Mouse (Mus musculus) activated CD4-positive, CD25-positive, alpha-beta regulatory T cell (primary cell): ENCODE data around the gene Stub1. TPM values are rescaled to one million over a fixed set of nuclear protein-coding genes. Genes with fewer than 3 reads are reported as not detected.

Source experiments
- polyA plus RNA-seq, 2 experiments: library from polyadenylated mRNA; unstranded; fragments of 100-300 nt; shearing (Covaris generic); gene quantifications; one replicate each; pipeline ENCODE4 v1.2.1; 2017

Gene Stub1
- polyA plus RNA-seq, 2 experiments from 2014 or later: 130 TPM

Other genes with a start within 250 kb of the Stub1 start
- not detected for gene Gng13, start 116.2 kb downstream of the Stub1 start, polyA plus RNA-seq
- gene Chtf18, start 106.0 kb downstream of the Stub1 start, polyA plus RNA-seq: 1 to 10 TPM; 5.2 to 5.4 TPM
- 10 to 100 TPM; 15.3 to 15.4 TPM for gene Rpusd1, start 105.7 kb downstream of the Stub1 start, polyA plus RNA-seq
- gene Mslnl, start 97.4 kb downstream of the Stub1 start, polyA plus RNA-seq: not detected
- gene Msln, start 79.0 kb downstream of the Stub1 start, polyA plus RNA-seq: under 1 TPM in 1 of 2 experiments, not detected in 1; 0.26 TPM
- gene Narfl, start 59.6 kb downstream of the Stub1 start, polyA plus RNA-seq: 10 to 100 TPM; 18.7 to 25.8 TPM
- gene Haghl, start 47.7 kb downstream of the Stub1 start, polyA plus RNA-seq: 10 to 100 TPM; 46.8 to 50.3 TPM
- gene Ccdc78, start 46.8 kb downstream of the Stub1 start, polyA plus RNA-seq: under 1 TPM; 0.59 to 0.72 TPM
- gene Fam173a, start 40.5 kb downstream of the Stub1 start, polyA plus RNA-seq: 100 to 1,000 TPM; 177 to 212 TPM
- 1 to 10 TPM in 1 of 2 experiments, not detected in 1; 1.1 TPM for gene AC134908.4, start 37.7 kb downstream of the Stub1 start, polyA plus RNA-seq
- gene Metrn, start 36.3 kb downstream of the Stub1 start, polyA plus RNA-seq: 10 to 100 TPM; 37.5 to 46.1 TPM
- not detected for gene Fbxl16, start 24.3 kb downstream of the Stub1 start, polyA plus RNA-seq
- gene Wdr24, start 9.8 kb downstream of the Stub1 start, polyA plus RNA-seq: 10 to 100 TPM; 22.8 to 29.5 TPM
- 10 to 100 TPM; 16.2 to 25.7 TPM for gene Jmjd8, start 4.5 kb downstream of the Stub1 start, polyA plus RNA-seq
- 1 to 10 TPM; 1.5 to 3.3 TPM for gene Rhbdl1, start 3.9 kb upstream of the Stub1 start, polyA plus RNA-seq
- 1 to 10 TPM; 2.5 to 3.2 TPM for gene Gm20683, start 8.4 kb upstream of the Stub1 start, polyA plus RNA-seq
- gene Rhot2, start 11.4 kb upstream of the Stub1 start, polyA plus RNA-seq: 10 to 100 TPM; 32.6 to 40.3 TPM
- gene Wdr90, start 28.1 kb upstream of the Stub1 start, polyA plus RNA-seq: 10 to 100 TPM in 1 of 2 experiments, 1 to 10 TPM in 1; 5.7 to 11.5 TPM
- 1 to 10 TPM; 4.5 to 5.5 TPM for gene Mcrip2, start 35.4 kb upstream of the Stub1 start, polyA plus RNA-seq
- gene Mettl26, start 41.7 kb upstream of the Stub1 start, polyA plus RNA-seq: 100 to 1,000 TPM in 1 of 2 experiments, 10 to 100 TPM in 1; 82.0 to 102 TPM
- gene Wfikkn1, start 47.5 kb upstream of the Stub1 start, polyA plus RNA-seq: 1 to 10 TPM; 1.5 to 1.9 TPM
- gene Rab40c, start 86.3 kb upstream of the Stub1 start, polyA plus RNA-seq: 10 to 100 TPM; 15.4 to 25.0 TPM
- gene Pigq, start 111.5 kb upstream of the Stub1 start, polyA plus RNA-seq: 10 to 100 TPM; 25.0 to 52.5 TPM
- not detected for gene Nhlrc4, start 111.6 kb upstream of the Stub1 start, polyA plus RNA-seq
- gene A930017K11Rik, start 119.2 kb upstream of the Stub1 start, polyA plus RNA-seq: under 1 TPM in 1 of 2 experiments, not detected in 1; 0.17 TPM
- 10 to 100 TPM; 21.3 to 28.1 TPM for gene Capn15, start 152.4 kb upstream of the Stub1 start, polyA plus RNA-seq
- gene Rab11fip3, start 236.2 kb upstream of the Stub1 start, polyA plus RNA-seq: 10 to 100 TPM; 10.7 to 12.3 TPM